Mouse (Mus musculus) c-Kit-positive CD71-negative TER-119-negative erythroid progenitor cells, embryonic 14.5 days (primary cell): ENCODE measurements around the gene Rims4.
A peak's percentile ranks its signal among the peaks of the same experiment; 100 is the strongest.

Experiments
- DNase-seq: peaks from one replicate; pipeline ENCODE4 v3.0.0-alpha.2; 2013; ENCODE audit warnings: low read depth

The Rims4 gene

DNA sequence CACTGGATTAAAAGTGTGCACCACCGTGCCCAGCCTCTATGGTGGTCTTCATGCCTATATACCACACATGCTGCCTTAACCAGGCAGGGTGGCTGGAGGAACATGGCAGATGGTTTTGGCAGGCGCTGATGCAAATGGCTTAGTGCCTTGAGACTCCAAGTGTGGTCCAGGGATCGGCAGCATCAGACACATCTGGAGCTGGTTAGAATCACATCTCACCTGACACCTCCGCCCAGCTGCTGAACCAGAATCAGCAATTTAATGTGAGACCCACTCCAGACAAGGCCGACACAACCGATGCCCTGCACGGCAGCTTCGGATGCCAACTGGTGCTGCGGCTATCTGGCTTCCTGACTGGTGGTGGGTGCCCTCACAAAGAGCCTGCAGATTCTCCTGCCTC, 52.4 kb downstream of the Rims4 start:
- no peak for DNase-seq

DNA sequence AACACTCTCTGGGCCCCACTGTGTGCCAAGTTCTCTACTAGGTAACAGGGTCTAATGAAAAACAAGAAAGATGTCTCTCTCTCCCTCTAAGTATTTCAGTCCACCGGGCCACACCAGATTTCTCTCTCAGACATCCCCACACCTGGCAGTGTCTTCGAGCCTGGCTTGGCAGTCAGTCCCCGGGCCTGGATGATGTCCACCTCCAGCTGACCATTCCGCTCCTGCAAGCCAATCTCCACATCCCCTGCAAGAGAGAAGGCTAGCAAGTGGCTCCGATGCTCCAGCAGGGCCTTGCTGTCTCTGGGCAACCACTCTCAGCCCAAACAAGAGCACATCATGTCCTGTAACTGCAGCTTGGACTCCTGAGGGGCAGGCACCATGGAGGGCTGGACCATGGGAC, 53.2 kb downstream of the Rims4 start:
- DNase-seq, result no peak

DNA sequence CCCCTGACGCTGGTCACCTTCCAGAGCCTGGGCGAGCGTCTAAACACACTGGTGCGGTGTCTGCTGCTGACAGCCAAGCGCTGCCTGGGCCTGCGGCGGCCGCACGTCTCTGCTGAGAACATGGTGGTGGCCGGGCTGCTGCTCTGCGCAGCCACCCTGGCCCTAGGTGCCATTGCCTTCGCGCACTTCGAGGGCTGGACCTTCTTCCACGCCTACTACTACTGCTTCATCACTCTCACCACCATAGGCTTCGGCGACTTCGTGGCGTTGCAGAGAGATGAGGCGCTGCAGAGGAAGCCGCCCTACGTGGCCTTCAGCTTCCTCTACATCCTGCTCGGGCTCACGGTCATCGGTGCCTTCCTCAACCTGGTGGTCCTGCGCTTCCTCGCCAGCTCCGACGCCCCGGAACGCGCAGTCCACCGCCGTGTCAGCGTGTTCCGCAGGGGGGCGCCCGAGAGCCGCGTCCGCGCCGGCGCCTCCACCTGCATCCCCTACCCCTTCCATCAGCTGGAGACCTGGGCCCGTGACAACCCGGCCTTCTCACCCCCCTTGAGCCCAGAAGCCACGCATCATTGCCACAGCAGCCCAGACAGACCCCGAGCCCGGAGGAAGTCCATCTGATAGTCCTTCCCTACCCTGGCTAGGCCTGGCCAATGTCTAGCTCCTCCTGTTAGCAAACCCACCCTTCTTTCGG, 60.1 kb downstream of the Rims4 start:
- DNase-seq, result no peak

DNA sequence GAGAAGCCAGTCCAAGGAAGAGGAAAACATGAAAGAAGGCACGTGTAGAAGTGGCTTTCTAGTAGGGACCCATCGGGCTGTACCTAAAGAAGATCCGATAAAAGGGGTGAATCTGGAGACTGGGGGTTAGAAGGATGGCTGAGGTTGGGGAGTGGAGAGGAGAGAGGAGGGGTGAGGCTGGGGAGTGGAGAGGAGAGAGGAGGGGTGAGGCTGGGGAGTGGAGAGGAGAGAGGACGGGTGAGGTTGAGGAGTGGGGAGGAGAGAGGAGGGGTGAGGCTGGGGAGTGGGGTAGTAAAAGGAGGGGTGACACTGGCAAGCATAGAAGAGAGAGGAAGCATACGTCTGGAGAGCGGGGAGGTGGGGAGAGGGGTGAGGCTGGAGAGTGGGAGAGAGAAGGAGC, 61.2 kb downstream of the Rims4 start:
- no peak for DNase-seq

DNA sequence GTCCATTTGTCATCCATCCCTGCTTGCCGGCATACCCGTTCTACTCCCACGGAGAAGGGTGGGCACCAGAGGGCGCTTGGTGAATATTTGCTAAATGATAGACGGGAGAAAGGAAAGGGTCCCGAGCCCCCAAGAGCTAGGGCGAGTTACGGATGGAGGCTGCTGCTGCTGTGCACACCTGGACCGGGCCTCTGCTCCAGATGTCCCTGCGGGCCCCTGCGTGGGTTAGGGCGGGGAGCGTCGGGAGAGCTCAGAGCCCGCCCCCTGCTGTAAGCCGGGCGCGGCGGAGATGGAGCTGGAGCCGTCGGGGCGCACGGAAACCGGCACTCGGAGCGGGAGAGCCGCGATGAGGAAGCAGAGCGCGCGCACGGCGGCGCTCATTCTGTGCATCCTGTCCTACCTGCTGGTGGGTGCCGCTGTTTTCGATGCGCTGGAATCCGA, 65.0 kb downstream of the Rims4 start, which contains the start of gene Kcnk15:
Kcnk15 (plus strand) TSS at position 191 of the 441 bp plus-strand sequence.
- no peak for DNase-seq

DNA sequence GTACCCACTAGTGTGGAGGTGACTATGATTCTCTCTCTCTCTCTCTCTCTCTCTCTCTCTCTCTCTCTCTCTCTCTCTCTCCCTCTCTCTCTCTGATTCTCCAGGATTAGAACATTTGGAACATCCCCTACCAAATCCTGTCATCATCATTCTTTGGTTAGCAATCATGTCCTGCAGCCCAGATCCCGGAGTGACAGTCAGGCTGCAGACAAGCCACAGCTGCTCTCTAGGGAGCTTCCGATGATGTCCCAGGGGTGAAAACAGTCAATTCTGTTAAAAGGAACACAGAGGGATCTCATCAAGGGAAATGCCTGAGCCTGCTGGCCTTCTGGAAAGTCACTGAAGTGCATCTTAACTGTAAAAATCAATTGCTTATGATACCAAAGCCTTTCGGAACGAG, 76.4 kb downstream of the Rims4 start:
- DNase-seq, result no peak

DNA sequence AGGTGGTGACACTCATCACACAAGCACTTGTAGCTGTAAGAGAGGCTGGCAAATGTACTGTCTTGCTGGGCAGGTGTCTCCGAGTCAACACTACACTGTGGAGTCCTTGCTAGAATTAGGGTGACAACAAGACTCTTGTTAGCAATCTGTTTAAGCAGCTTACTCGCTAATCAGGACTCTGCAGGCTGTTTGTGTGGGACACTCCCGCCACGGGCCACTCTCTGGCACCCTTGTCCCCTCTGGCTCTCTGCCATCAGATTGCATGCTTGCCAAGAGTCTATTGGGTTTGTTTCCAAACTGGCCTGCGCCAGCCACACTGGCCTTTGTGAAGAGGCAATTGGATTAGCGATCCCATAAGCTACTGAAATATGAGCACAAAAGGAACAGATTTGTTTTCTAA, 79.0 kb downstream of the Rims4 start:
- no peak for DNase-seq

DNA sequence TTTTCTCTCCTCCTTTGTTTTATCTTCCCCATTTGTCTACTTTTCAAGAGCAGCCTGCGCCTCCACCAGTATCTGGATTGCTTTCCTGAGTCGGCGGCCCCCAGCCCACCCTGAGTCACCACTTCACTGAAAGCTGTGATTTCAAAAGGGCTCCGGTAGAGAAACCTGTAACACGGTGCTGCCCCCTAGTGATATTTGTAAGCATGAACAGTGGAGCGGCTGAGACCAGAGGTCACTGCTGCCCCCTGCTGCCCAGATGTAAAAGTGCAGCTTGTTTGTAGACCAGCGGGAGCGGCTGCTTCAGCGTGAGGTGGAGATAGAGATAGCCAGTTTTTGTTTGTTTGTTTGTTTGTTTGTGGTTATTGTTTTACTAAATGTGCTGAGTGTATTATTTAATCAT, 80.4 kb downstream of the Rims4 start:
- peak; percentile 68 for DNase-seq

DNA sequence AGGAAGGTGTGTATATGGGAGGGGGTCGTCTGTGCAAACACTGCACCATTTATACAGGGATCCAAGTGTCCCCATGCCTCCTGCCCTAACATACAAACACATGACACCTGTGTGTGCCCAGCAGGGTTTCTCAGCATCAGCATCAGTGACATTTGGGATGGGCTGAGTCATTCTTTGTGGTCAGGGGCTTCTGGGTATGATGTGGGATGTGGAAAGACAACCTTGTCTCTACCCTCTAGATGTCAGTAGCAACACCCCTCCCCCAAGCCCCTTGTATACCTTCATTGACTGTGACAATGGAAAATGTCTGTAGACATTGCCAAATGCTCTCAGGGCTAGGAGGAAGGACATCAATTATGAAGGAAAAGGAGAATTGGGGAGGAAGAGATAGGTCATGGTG, 87.3 kb downstream of the Rims4 start:
- no peak for DNase-seq

DNA sequence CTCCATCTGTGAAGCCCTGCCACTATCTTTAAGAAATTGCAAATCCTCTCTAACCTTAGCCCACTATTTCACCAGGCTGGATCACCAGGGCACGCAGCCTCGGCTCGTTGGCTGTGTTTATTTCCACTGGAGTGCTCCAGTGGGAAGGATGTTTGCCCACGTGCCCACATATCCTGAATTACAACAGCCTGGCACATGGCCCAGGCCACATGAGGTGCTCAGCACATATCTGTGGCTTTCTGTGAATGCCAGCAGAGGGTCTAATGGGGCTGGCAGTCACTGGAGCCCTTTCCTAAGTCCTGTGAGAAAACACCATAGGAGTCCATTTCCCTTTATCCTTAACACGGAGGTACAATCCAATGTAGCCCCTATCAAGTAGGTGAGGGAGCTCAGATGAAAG, 92.0 kb downstream of the Rims4 start:
- no peak for DNase-seq

DNA sequence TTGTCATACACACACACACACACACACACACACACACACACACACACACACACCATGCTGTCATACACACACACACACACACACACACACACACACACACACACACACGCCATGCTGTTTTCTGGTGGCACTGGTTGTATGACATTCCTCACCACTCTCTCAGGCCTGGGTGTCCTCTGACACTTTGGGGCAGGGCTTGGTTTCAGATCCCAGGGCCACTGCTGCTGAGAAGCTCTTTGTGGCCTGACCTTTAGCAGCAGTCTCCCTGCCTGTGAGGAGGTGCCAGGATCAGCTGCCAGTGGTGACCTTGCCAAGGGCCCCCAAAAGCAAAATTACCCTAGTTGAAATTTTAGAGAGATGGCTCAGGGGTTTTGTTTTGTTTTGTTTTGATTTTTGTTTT, 92.6 kb downstream of the Rims4 start:
- no peak for DNase-seq

DNA sequence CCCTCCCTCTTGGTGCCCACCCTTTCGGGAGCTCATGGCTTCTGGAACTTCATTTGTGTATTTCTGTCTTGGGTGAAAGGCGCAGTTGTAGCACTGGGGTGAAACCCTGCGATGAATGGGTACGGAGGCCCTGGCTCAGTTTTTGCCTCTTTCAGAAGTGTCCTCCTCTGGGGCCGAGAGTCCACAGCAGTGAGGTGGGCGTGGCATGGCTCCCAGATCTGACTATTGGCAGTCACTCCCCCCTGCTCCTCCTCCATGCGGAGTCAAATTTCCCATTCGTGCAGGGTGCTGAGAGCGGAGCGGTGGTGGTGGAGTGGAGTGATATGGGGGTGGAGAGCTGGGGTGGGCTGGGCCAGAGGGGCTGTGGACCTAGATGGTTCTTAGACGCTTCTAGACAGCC, 94.7 kb downstream of the Rims4 start:
- no peak for DNase-seq

DNA sequence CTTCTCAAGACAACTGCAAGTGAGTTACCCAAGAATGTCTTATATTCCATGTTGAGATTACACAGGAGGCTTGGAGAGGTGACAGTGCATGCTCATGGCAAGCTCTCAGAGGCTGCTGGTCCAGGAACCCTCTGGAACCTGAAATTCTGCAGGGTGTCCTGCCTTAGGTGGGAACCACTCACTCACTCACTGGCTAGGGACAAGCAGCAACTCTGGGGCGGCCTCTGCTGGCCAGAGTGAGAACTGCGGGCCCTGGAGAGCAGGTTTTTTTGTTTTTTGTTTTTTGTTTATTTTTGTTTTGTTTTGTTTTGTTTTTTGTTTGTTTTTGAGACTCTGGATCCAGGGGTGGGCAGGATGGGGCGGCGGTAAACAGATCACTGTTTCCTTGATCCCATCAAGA, 95.2 kb downstream of the Rims4 start:
- peak; percentile 36 for DNase-seq

DNA sequence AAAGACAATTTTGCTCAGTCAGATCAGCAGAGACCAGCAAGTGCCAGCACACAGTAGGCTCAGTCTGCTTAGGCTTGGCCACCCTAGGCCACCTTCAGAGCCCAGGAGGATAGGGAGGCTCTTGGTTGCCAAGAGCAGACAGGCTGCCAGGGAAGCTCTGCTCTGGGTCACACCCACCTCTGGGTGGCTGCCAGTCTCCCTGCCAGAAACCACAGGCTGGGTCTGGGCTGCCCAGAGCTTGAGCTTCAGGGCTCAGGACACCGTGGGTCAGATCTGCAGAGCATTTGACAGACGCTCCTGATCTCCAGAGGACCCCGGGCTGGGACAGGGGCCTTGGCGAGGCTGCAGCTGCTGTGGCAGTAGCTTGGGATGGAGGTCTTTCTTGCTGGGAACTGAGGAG, 97.9 kb downstream of the Rims4 start, which contains the start of gene Ccn5:
Ccn5 (plus strand) TSS at position 255 of the 400 bp plus-strand sequence.
- no peak for DNase-seq

DNA sequence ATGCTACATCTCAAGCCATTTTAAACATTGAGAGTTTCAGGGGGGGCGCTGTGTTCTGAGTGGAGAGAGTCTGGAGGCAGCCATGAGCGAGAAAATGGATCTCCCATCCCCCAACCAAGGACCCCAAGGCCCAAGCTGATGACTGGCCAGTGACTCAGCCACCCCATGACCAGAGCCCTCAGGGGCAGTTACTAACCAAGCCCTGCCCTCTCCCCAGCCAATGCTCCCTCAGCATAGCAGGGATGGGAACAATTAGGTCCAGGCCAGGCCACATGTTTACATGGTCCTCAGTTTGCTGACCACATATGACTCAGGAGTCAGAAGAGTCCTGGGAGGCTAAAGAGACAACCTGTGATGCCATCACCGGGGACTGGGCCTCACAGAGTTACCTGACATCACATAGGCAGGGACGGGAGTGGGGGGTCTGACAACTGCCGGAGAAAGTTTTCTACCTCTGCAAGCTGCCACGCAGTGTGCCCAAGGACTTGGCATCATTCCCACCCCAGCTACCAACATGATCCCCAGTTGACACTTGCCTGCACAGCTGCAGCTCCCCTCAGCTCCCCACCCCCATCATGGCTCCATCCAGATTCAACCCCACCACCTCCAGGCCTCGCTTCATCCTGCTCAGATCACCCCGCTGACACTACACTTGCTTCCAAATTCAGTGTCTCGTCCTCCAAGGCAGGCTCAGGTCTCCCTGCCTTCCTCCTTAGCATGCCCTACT, 103.6 kb downstream of the Rims4 start:
- DNase-seq, result no peak

DNA sequence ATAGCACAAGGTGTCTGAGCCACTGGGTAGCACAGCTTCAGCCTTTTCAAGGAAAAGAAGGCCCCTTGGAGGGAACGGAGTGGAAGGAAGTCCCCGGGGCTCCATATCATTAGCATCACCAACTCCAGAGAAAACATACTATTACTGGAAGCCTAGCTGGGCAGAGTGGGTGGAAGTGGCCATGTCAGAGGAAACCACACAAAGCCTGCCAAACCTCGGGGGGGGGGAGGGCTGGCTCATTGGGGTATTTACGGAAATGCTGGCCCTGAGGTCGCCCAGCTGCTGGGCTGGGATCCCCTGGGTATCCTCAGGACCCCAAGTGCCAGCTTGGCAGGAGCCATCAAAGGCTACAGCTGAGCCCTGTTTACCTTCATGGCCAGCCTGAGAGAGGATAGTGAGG, 105.4 kb downstream of the Rims4 start:
- DNase-seq, result no peak
